Mouse (Mus musculus): ENCODE data around the gene Snx17. TPM values are rescaled to one million over a fixed set of nuclear protein-coding genes. Genes with fewer than 3 reads are reported as not detected.

Gene Snx17
- polyA plus RNA-seq, 1 experiment from 2014 or later: 135 TPM

DNA sequence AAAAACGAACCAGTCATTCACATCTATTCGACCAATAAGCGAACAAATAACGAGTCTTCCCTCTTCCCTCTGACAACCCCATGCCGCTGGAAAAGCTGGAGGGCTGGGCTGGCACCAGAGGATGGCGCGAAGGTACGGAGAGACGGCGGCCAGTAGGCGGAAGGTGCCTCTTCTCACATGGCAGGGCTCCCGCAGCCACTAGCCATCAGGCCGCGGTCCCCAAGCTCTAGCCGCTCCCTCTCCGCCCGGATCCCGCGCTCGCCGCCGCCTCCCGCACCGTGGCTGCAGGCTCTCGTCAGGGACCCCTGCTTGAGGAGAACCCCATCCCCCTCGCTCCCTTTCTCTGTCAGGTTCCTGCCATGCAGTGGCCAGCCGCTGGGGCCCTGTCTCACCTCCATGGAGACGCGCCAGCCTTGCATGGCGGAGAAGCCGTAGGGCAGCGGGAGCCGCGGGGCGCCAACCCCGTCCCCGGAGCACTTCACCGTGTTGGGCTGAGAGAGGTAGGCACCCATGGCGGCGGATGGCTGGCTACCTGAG is 27.0 kb downstream of the Snx17 start:
- Histone ChIP-seq H3K9me3 (no peaks in the 10 kb centered on the region), H3K27me3 (no peaks in the 10 kb centered on the region), H3K27ac (peak overlapping the region; percentile 95), H3K4me3 (replicated peaks) (peak overlapping the region; percentile 85), H3K4me2 (replicated peaks) (peak overlapping the region; percentile 91), H3K4me1 (replicated peaks) (peaks cover 24% of the 10 kb centered on the region), H3K36me3 (no peaks in the 10 kb centered on the region), H3K9ac (replicated peaks) (peak overlapping the region; percentile 94)
- WGBS: under 1% methylated on average over 40 of the region's 40 CpGs
- ATAC-seq: peak; percentile 86

- H3K4me3 ChIP-seq (replicated peaks): peak within 1 kb of the TSS; percentile 85
- under 1% methylated on average over 70 of the region's 70 CpGs for WGBS
- no peaks in the 10 kb centered on the region for H3K27me3 ChIP-seq
- peak within 1 kb of the TSS; percentile 95 for H3K27ac ChIP-seq
- H3K36me3 ChIP-seq: no peaks in the 10 kb centered on the region
- H3K9me3 ChIP-seq: no peaks in the 10 kb centered on the region
- peak within 1 kb of the TSS; percentile 91 for H3K4me2 ChIP-seq (replicated peaks)
- peak within 1 kb of the TSS; percentile 94 for H3K9ac ChIP-seq (replicated peaks)
- H3K4me1 ChIP-seq (replicated peaks): peaks cover 24% of the 10 kb centered on the region
- peak; percentile 95 for ATAC-seq
Measured at GRCm38 (mm10) chr5:31220448-31221303, 27.6 kb downstream of the Snx17 start, which contains the start of gene Ppm1g. Ppm1g (minus strand) TSS chr5:31220687.

GRCm38 (mm10) chr5:31221304-31221945 is 28.4 kb downstream of the Snx17 start:
- Histone ChIP-seq H3K9ac (replicated peaks) (peak overlapping the region; percentile 94), H3K4me2 (replicated peaks) (peak overlapping the region; percentile 91), H3K27me3 (no peaks in the 10 kb centered on the region), H3K4me1 (replicated peaks) (peaks cover 24% of the 10 kb centered on the region), H3K27ac (peak overlapping the region; percentile 95), H3K9me3 (no peaks in the 10 kb centered on the region), H3K4me3 (replicated peaks) (peak overlapping the region; percentile 85), H3K36me3 (no peaks in the 10 kb centered on the region)
- WGBS: 9% methylated on average over 11 of the region's 11 CpGs
- ATAC-seq: peak; percentile 29; the same call in 1 of the 2 replicates

- no peak overlapping the region for H3K4me3 ChIP-seq (replicated peaks)
- no peak overlapping the region for H3K4me2 ChIP-seq (replicated peaks)
- no peak overlapping the region for H3K9ac ChIP-seq (replicated peaks)
- 96% methylated on average over 9 of the region's 9 CpGs for WGBS
- peaks cover 24% of the 10 kb centered on the region for H3K4me1 ChIP-seq (replicated peaks)
- no peak overlapping the region for H3K27ac ChIP-seq
- no peaks in the 10 kb centered on the region for H3K27me3 ChIP-seq
- no peak for ATAC-seq
- H3K9me3 ChIP-seq: no peaks in the 10 kb centered on the region
- H3K36me3 ChIP-seq: no peaks in the 10 kb centered on the region
Measured at GRCm38 (mm10) chr5:31222696-31223095, 29.7 kb downstream of the Snx17 start.

- Histone ChIP-seq H3K27ac (no peak overlapping the region), H3K36me3 (no peaks in the 10 kb centered on the region), H3K4me2 (replicated peaks) (no peak overlapping the region), H3K9me3 (no peaks in the 10 kb centered on the region), H3K4me1 (replicated peaks) (peaks cover 2% of the 10 kb centered on the region), H3K27me3 (no peaks in the 10 kb centered on the region), H3K9ac (replicated peaks) (no peak overlapping the region), H3K4me3 (replicated peaks) (no peak overlapping the region)
- ATAC-seq: no peak
- WGBS: 75% methylated on average over 1 of the region's 1 CpGs
Measured at GRCm38 (mm10) chr5:31226641-31227040, 33.6 kb downstream of the Snx17 start.

DNA sequence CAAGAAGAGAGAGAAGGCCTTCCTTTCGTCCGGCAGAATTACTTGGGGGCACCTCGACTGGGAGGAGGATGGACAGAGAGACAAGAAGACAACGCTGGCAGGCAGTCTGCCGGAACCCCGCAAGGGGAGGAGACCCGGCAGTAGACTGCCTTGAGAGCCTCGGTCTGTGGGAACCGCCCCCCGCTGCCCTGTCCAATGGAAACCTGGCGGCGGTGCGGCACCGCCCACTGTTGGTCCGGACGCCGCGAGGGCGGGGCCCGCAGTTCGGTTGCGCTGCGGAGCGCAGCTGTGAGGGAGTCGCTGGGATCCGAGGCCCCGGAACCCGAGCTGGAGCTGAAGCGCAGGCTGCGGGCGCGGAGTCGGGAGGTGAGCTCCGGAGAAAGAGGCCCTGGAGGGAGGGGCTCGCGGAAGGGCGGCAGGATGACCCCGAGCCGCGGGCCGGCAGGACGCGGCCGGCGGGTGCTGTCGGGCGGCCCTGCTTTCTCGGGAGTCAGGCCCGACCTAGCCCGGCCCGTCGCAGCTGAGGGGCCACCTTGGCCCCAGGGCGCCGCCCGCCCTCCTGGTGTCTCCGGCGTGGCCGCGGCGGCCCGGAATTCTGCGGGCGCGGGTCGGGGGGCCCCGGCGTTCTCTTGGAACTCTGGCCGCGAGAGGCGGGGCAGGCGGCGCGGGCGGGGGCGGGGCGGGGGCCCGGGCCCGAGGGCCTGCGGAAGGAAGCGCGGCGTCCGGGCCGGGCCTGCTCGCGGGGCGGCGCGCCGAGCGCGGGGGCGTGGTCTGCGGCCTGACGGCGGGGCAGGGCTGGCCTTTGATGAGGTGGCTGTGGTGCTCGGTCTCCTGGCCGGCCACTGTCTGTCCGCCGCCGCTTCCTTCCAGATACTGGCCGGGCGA is 47.9 kb downstream of the Snx17 start, which contains the start of the genes Nrbp1 and Gm9970:
Nrbp1 (plus strand) TSS at position 228 of the 885 bp plus-strand sequence.
Gm9970 (minus strand) TSS at position 596 of the 885 bp plus-strand sequence.
- H3K27me3 ChIP-seq: no peaks in the 10 kb centered on the region
- H3K4me2 ChIP-seq (replicated peaks): peak within 1 kb of the TSS; percentile 76
- H3K9ac ChIP-seq (replicated peaks): peak within 1 kb of the TSS; percentile 96
- ATAC-seq: peak; percentile 99
- peaks cover 14% of the 10 kb centered on the region for H3K4me1 ChIP-seq (replicated peaks)
- peak within 1 kb of the TSS; percentile 93 for H3K4me3 ChIP-seq (replicated peaks)
- peaks cover 23% of the 10 kb centered on the region for H3K36me3 ChIP-seq
- peak within 1 kb of the TSS; percentile 97 for H3K27ac ChIP-seq
- WGBS: under 1% methylated on average over 66 of the region's 103 CpGs
- peaks cover 4% of the 10 kb centered on the region; the same call in 1 of the 2 replicates for H3K9me3 ChIP-seq

DNA sequence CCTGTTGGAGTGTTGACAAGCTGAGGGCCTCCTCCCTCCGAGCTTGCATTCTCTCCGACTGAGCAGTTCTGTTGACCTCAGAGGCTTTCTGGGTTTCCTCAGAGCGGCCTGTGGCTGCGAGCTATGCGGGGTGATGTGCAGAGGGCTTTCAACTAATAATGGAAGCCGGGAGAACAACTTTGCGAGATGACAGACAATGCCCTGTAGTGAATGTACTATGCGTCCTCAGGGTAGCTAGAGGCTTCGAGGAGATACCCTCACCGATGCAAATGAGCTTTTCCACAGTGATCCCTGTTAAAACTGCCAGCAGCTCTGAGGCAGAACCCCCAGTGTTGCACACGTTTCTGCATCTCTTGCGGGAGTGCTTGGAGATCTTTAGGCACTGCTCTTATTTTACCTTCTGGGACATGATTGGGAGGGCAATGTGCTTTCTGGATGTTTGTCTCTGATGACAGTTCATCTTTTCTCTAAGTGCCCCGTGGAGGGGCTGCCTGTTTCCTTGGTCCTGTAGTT is 48.6 kb downstream of the Snx17 start:
- Histone ChIP-seq H3K4me2 (replicated peaks) (peak overlapping the region; percentile 76), H3K27ac (peak overlapping the region; percentile 97), H3K9me3 (peaks cover 1% of the 10 kb centered on the region; the same call in 1 of the 2 replicates), H3K36me3 (peaks cover 30% of the 10 kb centered on the region), H3K4me1 (replicated peaks) (peaks cover 14% of the 10 kb centered on the region), H3K4me3 (replicated peaks) (peak overlapping the region; percentile 93), H3K27me3 (no peaks in the 10 kb centered on the region), H3K9ac (replicated peaks) (peak overlapping the region; percentile 96)
- no peak for ATAC-seq
- WGBS: under 1% methylated on average over 13 of the region's 13 CpGs

- ATAC-seq: no peak
Measured at GRCm38 (mm10) chr5:31242191-31242590, 49.2 kb downstream of the Snx17 start.

More at GRCm38 (mm10) chr5:31242191-31242590, 49.2 kb downstream of the Snx17 start:
- H3K9ac ChIP-seq (replicated peaks): peak overlapping the region; percentile 96
- peak overlapping the region; percentile 76 for H3K4me2 ChIP-seq (replicated peaks)
- no peak overlapping the region; the same call in 1 of the 2 replicates for H3K27ac ChIP-seq
- H3K4me1 ChIP-seq (replicated peaks): peaks cover 14% of the 10 kb centered on the region
- H3K36me3 ChIP-seq: peaks cover 36% of the 10 kb centered on the region
- no peaks in the 10 kb centered on the region for H3K27me3 ChIP-seq
- no peaks in the 10 kb centered on the region for H3K9me3 ChIP-seq
- H3K4me3 ChIP-seq (replicated peaks): peak overlapping the region; percentile 93
- 24% methylated on average over 10 of the region's 10 CpGs for WGBS

Other genes with a start within 250 kb of the Snx17 start
- gene Cgref1, start 247.6 kb upstream of the Snx17 start, polyA plus RNA-seq (2015; fragmentation: Nextera tagmentation; extraction: Ambion mirVana): 23.0 TPM in 2 replicates
- 108 and 129 TPM in 2 replicates for gene Preb, start 232.9 kb upstream of the Snx17 start, polyA plus RNA-seq (2015; fragmentation: Nextera tagmentation; extraction: Ambion mirVana)
- gene Tcf23, start 224.6 kb upstream of the Snx17 start, polyA plus RNA-seq (2015; fragmentation: Nextera tagmentation; extraction: Ambion mirVana): not detected in 2 replicates
- gene Atraid, start 144.9 kb upstream of the Snx17 start, polyA plus RNA-seq (2015; fragmentation: Nextera tagmentation; extraction: Ambion mirVana): 156 and 160 TPM in 2 replicates
- gene Slc5a6, start 144.3 kb upstream of the Snx17 start, polyA plus RNA-seq (2015; fragmentation: Nextera tagmentation; extraction: Ambion mirVana): 17.3 and 19.3 TPM in 2 replicates
- 16.1 and 19.1 TPM in 2 replicates for gene Cad, start 138.4 kb upstream of the Snx17 start, polyA plus RNA-seq (2015; fragmentation: Nextera tagmentation; extraction: Ambion mirVana)
- gene Dnajc5g, start 86.9 kb upstream of the Snx17 start, polyA plus RNA-seq (2015; fragmentation: Nextera tagmentation; extraction: Ambion mirVana): not detected in 2 replicates
- gene Slc30a3, start 85.0 kb upstream of the Snx17 start, polyA plus RNA-seq (2015; fragmentation: Nextera tagmentation; extraction: Ambion mirVana): 15.9 and 16.8 TPM in 2 replicates
- gene Trim54, start 76.5 kb upstream of the Snx17 start, polyA plus RNA-seq (2015; fragmentation: Nextera tagmentation; extraction: Ambion mirVana): not detected in 2 replicates
- not detected in 2 replicates for gene Ucn, start 54.4 kb upstream of the Snx17 start, polyA plus RNA-seq (2015; fragmentation: Nextera tagmentation; extraction: Ambion mirVana)
- 54.7 and 57.5 TPM in 2 replicates for gene Mpv17, start 39.0 kb upstream of the Snx17 start, polyA plus RNA-seq (2015; fragmentation: Nextera tagmentation; extraction: Ambion mirVana)
- 0.86 and 1.1 TPM in 2 replicates for gene Gm29609, start 13.3 kb upstream of the Snx17 start, polyA plus RNA-seq (2015; fragmentation: Nextera tagmentation; extraction: Ambion mirVana)
- 78.1 and 80.2 TPM in 2 replicates for gene Gtf3c2, start 13.1 kb upstream of the Snx17 start, polyA plus RNA-seq (2015; fragmentation: Nextera tagmentation; extraction: Ambion mirVana)
- gene Eif2b4, start 203 bp downstream of the Snx17 start, polyA plus RNA-seq (2015; fragmentation: Nextera tagmentation; extraction: Ambion mirVana): 71.5 and 74.6 TPM in 2 replicates
- 12.5 and 20.5 TPM in 2 replicates for gene Zfp513, start 9.1 kb downstream of the Snx17 start, polyA plus RNA-seq (2015; fragmentation: Nextera tagmentation; extraction: Ambion mirVana)
- gene Ppm1g, start 27.5 kb downstream of the Snx17 start, polyA plus RNA-seq (2015; fragmentation: Nextera tagmentation; extraction: Ambion mirVana): 174 and 175 TPM in 2 replicates
- gene Nrbp1, start 47.6 kb downstream of the Snx17 start, polyA plus RNA-seq (2015; fragmentation: Nextera tagmentation; extraction: Ambion mirVana): 153 and 160 TPM in 2 replicates
- 0.54 and 0.63 TPM in 2 replicates for gene Gm9970, start 48.0 kb downstream of the Snx17 start, polyA plus RNA-seq (2015; fragmentation: Nextera tagmentation; extraction: Ambion mirVana)
- gene Krtcap3, start 58.5 kb downstream of the Snx17 start, polyA plus RNA-seq (2015; fragmentation: Nextera tagmentation; extraction: Ambion mirVana): 1.7 and 3.4 TPM in 2 replicates
- gene Ift172, start 97.9 kb downstream of the Snx17 start, polyA plus RNA-seq (2015; fragmentation: Nextera tagmentation; extraction: Ambion mirVana): 34.4 and 36.0 TPM in 2 replicates
- gene Fndc4, start 102.9 kb downstream of the Snx17 start, polyA plus RNA-seq (2015; fragmentation: Nextera tagmentation; extraction: Ambion mirVana): 63.2 and 74.5 TPM in 2 replicates
- 0.12 and 0.43 TPM in 2 replicates for gene Gckr, start 104.2 kb downstream of the Snx17 start, polyA plus RNA-seq (2015; fragmentation: Nextera tagmentation; extraction: Ambion mirVana)

Measured in midbrain, embryonic 13.5 days (tissue).